Mouse (Mus musculus): ENCODE data around the gene Zyg11b.
A peak's percentile ranks its signal among the peaks of the same experiment; 100 is the strongest.

Zyg11b gene

GRCm38 (mm10) chr4:108300670-108301373 lies at the start of gene Zyg11b:
Zyg11b (minus strand) TSS chr4:108301096.
- peak; percentile 90 to 96 for DNase-seq (ENCODE audit: inconsistent age in 2 of 2, low spot score in 1 of 2)

DNA sequence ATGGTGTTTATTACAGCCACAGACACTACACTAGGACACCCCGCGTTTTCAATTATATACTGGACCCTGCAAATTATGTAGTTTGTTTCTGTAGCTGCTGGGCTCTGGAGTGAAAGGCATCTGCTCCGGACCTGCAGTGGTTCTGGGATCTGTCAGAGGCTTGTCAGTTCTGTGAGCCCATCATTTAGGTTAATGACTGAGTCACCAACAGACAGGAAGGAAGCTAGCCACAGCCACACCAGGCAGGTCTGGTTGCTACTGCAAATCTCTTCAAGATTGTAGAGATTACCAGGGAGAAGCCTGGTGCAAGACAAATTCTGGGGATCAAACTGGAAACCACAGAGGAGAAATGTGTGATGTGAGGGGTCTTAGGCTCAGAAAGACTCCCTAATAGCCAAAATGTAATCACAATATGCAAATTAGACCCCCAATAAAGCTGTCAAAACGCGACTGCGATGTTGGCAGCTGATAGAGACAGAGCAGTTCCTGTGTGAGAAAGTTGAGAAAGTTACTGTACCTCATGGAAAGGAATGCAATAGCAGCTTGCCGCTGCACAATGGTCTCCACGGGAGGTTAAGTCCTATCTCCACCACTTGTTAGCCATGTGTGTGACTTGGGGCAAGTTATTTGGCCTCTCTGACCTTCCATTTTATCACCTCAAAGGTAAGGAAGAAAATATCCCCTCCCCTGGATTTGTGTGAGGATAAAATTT lies 49.1 kb upstream of the Zyg11b start:
- peak; percentile 28 to 53 for DNase-seq (ENCODE audit: inconsistent age in 2 of 2, low spot score in 1 of 2)

GRCm38 (mm10) chr4:108349064-108349463 lies 48.2 kb upstream of the Zyg11b start:
- DNase-seq (ENCODE audit: inconsistent age in 2 of 2, low spot score in 1 of 2) = no peak

GRCm38 (mm10) chr4:108348256-108348875 lies 47.5 kb upstream of the Zyg11b start:
- no peak for DNase-seq (ENCODE audit: inconsistent age in 2 of 2, low spot score in 1 of 2)

DNA sequence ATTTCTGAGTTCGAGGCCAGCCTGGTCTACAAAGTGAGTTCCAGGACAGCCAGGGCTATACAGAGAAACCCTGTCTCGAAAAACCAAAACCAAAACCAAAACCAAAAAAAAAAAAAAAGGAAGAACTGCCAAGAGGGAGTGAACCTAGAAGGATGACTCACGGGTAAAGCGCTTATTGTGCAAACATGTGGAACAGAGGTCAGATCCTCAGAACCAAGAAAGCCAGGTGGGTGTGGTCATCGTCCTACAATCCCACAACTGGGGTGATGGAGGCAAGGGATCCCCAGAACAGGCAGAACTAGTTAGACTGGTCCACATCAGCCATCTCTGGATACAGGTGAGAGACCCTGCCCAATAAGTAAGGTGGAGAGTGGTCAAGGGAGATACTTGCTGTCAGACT lies 46.2 kb upstream of the Zyg11b start:
- peak; percentile 30 to 77 for DNase-seq (ENCODE audit: inconsistent age in 2 of 2, low spot score in 1 of 2)

GRCm38 (mm10) chr4:108345826-108346225 lies 44.9 kb upstream of the Zyg11b start:
- no peak for DNase-seq (ENCODE audit: inconsistent age in 2 of 2, low spot score in 1 of 2)

DNA sequence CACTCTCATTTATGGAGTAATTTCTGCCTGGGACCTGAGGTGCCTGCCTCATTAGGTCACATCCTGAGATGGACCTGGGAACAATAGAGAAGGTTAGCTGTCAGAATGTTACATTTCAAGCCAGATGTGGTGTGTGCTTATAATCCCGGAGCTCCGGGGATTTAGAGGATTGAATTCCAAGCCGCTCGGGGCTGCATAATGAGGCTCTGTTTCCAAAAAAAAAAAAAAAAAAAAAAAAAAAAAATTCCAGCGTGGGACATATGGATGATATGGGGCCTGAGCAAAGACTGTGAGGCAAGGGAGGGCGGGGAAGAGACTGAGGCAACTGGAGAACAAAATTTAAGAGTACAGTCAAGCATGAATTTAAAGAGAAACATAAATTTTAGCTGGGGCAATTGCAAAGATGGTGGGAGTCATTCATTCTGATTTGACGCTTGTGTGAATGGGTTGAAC lies 43.8 kb upstream of the Zyg11b start:
- DNase-seq (ENCODE audit: inconsistent age in 2 of 2, low spot score in 1 of 2) = no peak

- peak; percentile 58 to 88 for DNase-seq (ENCODE audit: inconsistent age in 2 of 2, low spot score in 1 of 2)
These were observed 38.4 kb upstream of the Zyg11b start for GRCm38 (mm10) chr4:108339277-108339690.

DNA sequence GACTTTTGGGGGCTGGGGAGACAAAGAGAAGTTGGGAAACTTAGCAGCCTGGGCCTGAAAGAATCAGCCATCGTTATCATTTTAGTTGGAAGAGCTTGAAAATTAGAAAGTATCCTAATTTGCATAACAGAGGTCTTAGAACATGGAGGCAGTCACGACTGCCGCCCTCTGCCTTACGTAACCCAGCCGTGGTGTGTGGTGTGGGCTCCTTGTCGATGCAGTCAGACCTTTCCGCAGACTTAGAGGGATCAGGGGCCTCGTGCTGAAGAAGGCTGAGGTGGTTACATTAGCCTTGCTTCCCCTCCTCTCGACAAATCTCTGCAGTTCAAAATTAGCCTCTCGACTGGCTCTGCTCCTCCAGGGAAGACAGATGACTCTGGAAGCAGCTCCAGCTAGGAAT lies 37.9 kb upstream of the Zyg11b start:
- no peak for DNase-seq (ENCODE audit: inconsistent age in 2 of 2, low spot score in 1 of 2)

DNA sequence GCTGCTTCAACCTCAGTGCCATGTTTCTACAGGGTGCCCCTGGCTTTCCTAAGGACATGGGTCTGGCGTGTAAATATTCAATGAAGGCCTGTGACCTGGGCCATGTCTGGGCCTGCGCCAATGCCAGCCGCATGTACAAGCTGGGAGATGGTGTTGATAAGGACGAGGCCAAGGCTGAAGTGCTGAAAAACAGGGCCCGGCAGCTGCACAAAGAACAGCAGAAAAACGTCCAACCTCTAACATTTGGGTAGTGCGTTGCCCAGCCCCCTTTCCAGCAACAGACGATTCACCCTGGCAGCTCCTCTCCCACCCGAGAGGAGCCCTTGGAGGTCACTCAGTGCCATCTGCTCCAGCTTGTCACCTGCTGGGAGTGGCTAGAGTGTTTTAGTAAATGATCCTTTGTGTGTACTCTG lies 37.4 kb upstream of the Zyg11b start:
- peak; percentile 75 to 90 for DNase-seq (ENCODE audit: inconsistent age in 2 of 2, low spot score in 1 of 2)

DNA sequence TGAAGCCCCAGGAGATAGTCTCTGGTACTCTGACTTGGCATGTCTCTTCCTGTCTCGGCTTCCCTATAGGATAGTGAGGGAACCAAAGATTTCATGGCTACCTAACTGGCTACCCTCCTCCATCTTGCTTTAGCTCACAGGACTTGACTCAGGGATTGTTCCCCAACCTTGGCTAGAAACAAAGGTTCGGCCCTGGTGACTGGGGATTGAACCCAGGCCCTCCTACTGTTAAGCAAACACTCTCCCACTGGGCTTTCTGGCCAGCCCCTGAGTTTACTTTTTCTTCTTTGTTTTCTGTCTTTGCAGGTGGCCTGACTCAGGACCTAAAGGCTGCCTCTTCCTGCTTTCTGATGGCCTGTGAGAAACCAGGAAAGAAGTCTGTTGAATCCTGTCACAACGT lies 36.9 kb upstream of the Zyg11b start:
- no peak for DNase-seq (ENCODE audit: inconsistent age in 2 of 2, low spot score in 1 of 2)

DNA sequence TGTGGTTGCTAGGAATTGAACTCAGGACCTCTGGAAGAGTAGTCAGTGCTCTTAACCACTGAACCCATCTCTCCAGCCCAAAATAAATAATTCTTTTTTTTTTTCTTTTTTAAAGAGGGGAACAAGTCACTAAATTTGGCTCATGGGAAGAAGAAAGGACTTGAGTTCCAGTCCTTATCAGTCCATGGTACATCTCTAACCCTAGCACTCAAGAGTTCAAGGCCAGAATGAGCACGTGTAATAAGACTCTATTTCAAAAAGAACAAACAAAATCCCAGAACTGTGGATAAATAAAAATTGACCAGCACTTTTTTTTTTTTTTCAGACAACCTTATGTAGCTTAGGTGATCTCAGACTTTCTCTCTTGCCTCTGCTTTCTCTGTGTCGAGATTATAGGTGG lies 35.9 kb upstream of the Zyg11b start:
- no peak for DNase-seq (ENCODE audit: inconsistent age in 2 of 2, low spot score in 1 of 2)

DNA sequence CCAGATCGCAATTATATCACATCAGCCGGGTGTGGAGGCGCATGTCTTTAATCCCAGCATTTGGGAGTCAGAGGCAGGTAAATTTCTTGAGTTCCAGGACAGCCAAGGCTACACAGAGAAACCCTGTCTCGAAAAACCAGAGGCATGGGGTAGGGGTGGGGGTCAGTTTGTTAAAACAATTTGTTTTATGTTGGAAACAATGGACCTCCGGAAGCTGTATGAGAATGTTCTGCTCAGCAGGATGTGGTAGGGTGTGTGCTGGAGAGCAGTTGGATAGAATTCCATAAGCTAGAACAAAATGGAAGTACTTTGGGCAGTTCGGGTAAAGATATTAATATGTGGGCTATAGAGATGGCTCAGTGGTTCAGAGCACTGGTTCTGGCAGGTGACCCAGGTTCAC lies 34.5 kb upstream of the Zyg11b start:
- DNase-seq (ENCODE audit: inconsistent age in 2 of 2, low spot score in 1 of 2) = no peak

DNA sequence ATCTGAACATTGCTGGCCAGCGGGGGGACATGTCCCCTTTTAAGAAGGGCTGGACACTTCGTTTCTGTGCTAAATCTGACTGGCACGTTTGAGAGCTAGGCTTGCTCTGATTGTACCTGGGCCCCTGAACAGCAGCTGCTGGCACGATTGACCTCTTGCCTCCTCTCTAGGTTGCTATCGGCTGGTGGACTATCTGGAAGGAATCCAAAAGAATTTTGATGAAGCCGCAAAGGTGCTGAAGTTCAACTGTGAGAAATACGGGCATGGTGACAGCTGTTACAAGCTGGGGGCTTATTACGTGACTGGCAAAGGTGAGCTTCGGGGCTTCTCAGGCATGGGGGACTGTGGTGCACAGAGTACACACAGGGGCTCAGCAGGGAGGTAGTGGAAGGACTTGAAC lies 31.1 kb upstream of the Zyg11b start:
- DNase-seq (ENCODE audit: inconsistent age in 2 of 2, low spot score in 1 of 2) = no peak

DNA sequence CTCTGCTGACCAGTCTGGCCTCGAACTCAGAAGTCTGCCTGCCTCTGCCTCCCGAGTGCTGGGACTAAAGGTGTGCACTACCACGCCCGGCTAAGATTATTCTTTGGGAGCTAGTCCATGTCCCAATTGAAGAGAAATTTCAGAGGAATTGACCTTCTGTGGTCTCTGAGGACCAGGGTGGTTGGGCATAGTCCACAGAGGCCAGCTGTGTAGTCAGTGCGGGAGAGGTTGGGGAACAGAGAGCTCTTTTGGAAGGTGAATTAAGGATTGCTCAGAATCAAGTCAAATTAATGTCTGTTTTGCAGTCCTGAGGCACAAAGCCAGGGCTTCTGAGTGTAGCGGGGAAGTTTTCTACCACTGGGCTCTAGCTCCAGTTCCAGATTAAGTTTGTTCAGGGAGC lies 28.9 kb upstream of the Zyg11b start:
- DNase-seq (ENCODE audit: inconsistent age in 2 of 2, low spot score in 1 of 2) = peak in 1 of 2 experiments; percentile 52

- peak; percentile 97 to 100 for DNase-seq (ENCODE audit: inconsistent age in 2 of 2, low spot score in 1 of 2)
These were observed 27.0 kb upstream of the Zyg11b start, which contains the start of gene Coa7 for GRCm38 (mm10) chr4:108327730-108328484. Coa7 (plus strand) TSS chr4:108328140.

GRCm38 (mm10) chr4:108327071-108327579 lies 26.2 kb upstream of the Zyg11b start:
- DNase-seq (ENCODE audit: inconsistent age in 2 of 2, low spot score in 1 of 2) = peak in 1 of 2 experiments; percentile 88

GRCm38 (mm10) chr4:108323588-108323987 lies 22.7 kb upstream of the Zyg11b start:
- DNase-seq (ENCODE audit: inconsistent age in 2 of 2, low spot score in 1 of 2) = peak in 1 of 2 experiments; percentile 14

- peak; percentile 31 to 73 for DNase-seq (ENCODE audit: inconsistent age in 2 of 2, low spot score in 1 of 2)
These were observed 19.9 kb upstream of the Zyg11b start for GRCm38 (mm10) chr4:108320627-108321380.

GRCm38 (mm10) chr4:108319747-108320146 lies 18.9 kb upstream of the Zyg11b start:
- peak in 1 of 2 experiments; percentile 13 for DNase-seq (ENCODE audit: inconsistent age in 2 of 2, low spot score in 1 of 2)

All from adrenal gland, adult (tissue).